Mouse (Mus musculus) frontal cortex, postnatal 14 days (tissue): ENCODE results near the gene 3425401B19Rik.

ENCODE experiments used
- DNase-seq, 2 experiments: peaks; one replicate each; pipeline ENCODE4 v3.0.0; 2022; ENCODE audit warnings: low spot score in 2 of 2

3425401B19Rik gene

GRCm38 (mm10) chr14:32685124-32685826 lies at the start of gene 3425401B19Rik:
TSS of gene 3425401B19Rik (minus strand) at chr14:32685293.
- no peak for DNase-seq

- no peak for DNase-seq
Measured at GRCm38 (mm10) chr14:32732961-32733360, 47.9 kb upstream of the 3425401B19Rik start.

GRCm38 (mm10) chr14:32726864-32727263 lies 41.8 kb upstream of the 3425401B19Rik start:
- no peak for DNase-seq

GRCm38 (mm10) chr14:32721461-32721860 lies 36.4 kb upstream of the 3425401B19Rik start:
- DNase-seq, result no peak

GRCm38 (mm10) chr14:32716763-32717439 lies 31.8 kb upstream of the 3425401B19Rik start:
- DNase-seq, result no peak

- DNase-seq, result no peak
Measured at GRCm38 (mm10) chr14:32715489-32715888, 30.4 kb upstream of the 3425401B19Rik start.

GRCm38 (mm10) chr14:32715076-32715475 lies 30.0 kb upstream of the 3425401B19Rik start:
- DNase-seq, result no peak

- DNase-seq, result no peak
Measured at GRCm38 (mm10) chr14:32709861-32710260, 24.8 kb upstream of the 3425401B19Rik start.

GRCm38 (mm10) chr14:32708756-32709155 lies 23.7 kb upstream of the 3425401B19Rik start:
- no peak for DNase-seq

GRCm38 (mm10) chr14:32707938-32708337 lies 22.8 kb upstream of the 3425401B19Rik start:
- DNase-seq, result no peak

GRCm38 (mm10) chr14:32700972-32701371 lies 15.9 kb upstream of the 3425401B19Rik start:
- DNase-seq, result no peak

- no peak for DNase-seq
Measured at GRCm38 (mm10) chr14:32698556-32698955, 13.5 kb upstream of the 3425401B19Rik start.

GRCm38 (mm10) chr14:32697774-32698173 lies 12.7 kb upstream of the 3425401B19Rik start:
- no peak for DNase-seq

GRCm38 (mm10) chr14:32696344-32696743 lies 11.3 kb upstream of the 3425401B19Rik start:
- no peak for DNase-seq

- DNase-seq, result no peak
Measured at GRCm38 (mm10) chr14:32695906-32696305, 10.8 kb upstream of the 3425401B19Rik start.

- DNase-seq, result no peak
Measured at GRCm38 (mm10) chr14:32684735-32685105, 373 bp downstream of the 3425401B19Rik start.

- DNase-seq, result no peak
Measured at GRCm38 (mm10) chr14:32683982-32684734, 935 bp downstream of the 3425401B19Rik start.

GRCm38 (mm10) chr14:32683251-32683838 lies 1.7 kb downstream of the 3425401B19Rik start:
- peak; percentile 10 to 23 for DNase-seq

GRCm38 (mm10) chr14:32682536-32682935 lies 2.6 kb downstream of the 3425401B19Rik start:
- no peak for DNase-seq

- DNase-seq, result no peak
Measured at GRCm38 (mm10) chr14:32681603-32682002, 3.5 kb downstream of the 3425401B19Rik start.

GRCm38 (mm10) chr14:32678565-32678964 lies 6.5 kb downstream of the 3425401B19Rik start:
- no peak for DNase-seq

- no peak for DNase-seq
Measured at GRCm38 (mm10) chr14:32673178-32673577, 11.9 kb downstream of the 3425401B19Rik start.
